Mouse (Mus musculus) E14TG2a.4 (cell line): ENCODE measurements around the gene Epha6.

Experiments
- CTCF ChIP-seq: conservative IDR thresholded peaks from 2 replicates; pipeline ENCODE4 v1.5.1; 2014; ENCODE audit warnings: low read length
- POU5F1 ChIP-seq: IDR thresholded peaks from 2 replicates; pipeline ENCODE4 v1.6.1; 2014; ENCODE audit warnings: low read length, borderline replicate concordance

DNA sequence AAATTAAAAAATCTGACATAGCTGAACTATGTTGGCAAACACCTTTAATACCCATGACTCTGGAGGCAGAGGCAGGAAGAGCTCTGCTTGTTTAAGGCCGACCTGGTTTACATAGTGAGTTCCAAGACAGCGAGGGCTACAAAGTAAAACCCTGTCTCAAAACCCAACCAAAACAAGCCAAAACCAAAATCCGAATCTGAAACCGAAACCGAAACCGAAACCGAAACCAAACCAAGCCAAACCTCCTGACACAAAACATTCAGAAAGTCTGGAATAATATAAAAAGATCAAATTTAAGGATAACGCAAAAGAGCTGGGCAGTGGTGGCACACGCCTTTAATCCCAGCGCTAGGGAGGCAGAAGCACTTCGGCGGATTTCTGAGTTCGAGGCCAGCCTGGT is 725.3 kb downstream of the Epha6 start:
- no peak for TF ChIP-seq CTCF
- TF ChIP-seq POU5F1: no peak
